Mouse (Mus musculus): ENCODE measurements around the gene Psen1. TPM values are rescaled to one million over a fixed set of nuclear protein-coding genes. Genes with fewer than 3 reads are reported as not detected.

The Psen1 gene
- total RNA-seq (2023): 100 to 1,000 TPM; 116 to 126 TPM

DNA sequence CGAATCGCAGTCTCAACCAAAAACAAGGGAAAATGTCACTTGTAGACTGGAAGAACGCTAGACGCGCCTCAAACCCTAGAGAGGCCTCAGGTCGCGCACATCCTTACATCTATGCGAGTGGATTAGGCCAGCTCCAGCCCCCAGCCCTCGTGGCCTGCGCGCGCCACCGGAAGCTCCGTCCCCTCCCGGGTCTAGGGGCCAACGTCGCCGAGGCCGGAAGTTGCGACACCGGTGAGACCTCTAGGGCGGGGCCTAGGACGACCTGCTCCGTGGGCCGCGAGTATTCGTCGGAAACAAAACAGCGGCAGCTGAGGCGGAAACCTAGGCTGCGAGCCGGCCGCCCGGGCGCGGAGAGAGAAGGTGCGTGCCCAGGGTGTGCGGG, at the start of gene Psen1:
TSS of gene Psen1 (plus strand) at position 219 of the 382 bp plus-strand sequence.

GRCm38 (mm10) chr12:83763311-83764043, 75.5 kb downstream of the Psen1 start, which contains the start of gene Papln:
Gene Papln (plus strand): TSS chr12:83763634.

Other genes with a start within 250 kb of the Psen1 start
- 1 to 10 TPM in 1 of 2 experiments, under 1 TPM in 1; 0.86 to 1.9 TPM for gene Dpf3, start 200.4 kb upstream of the Psen1 start, total RNA-seq (2023)
- 1 to 10 TPM; 7.7 to 8.1 TPM for gene Dcaf4, start 167.7 kb upstream of the Psen1 start, total RNA-seq (2023)
- 10 to 100 TPM; 27.2 to 29.0 TPM for gene Zfyve1, start 90.9 kb upstream of the Psen1 start, total RNA-seq (2023)
- gene Rbm25, start 56.9 kb upstream of the Psen1 start, total RNA-seq (2023): 100 to 1,000 TPM; 133 to 160 TPM
- under 1 TPM; 0.11 to 0.13 TPM for gene Papln, start 75.5 kb downstream of the Psen1 start, total RNA-seq (2023)
- gene Numb, start 233.8 kb downstream of the Psen1 start, total RNA-seq (2023): 100 to 1,000 TPM; 102 to 122 TPM

Data from neutrophil, adult 59 days (primary cell).